Mouse (Mus musculus) heart, postnatal 10 days (tissue): Measurements from ENCODE around the gene Ranbp17. TPM values are rescaled to one million over a fixed set of nuclear protein-coding genes. Genes with fewer than 3 reads are reported as not detected.
A peak's percentile ranks its signal among the peaks of the same experiment; 100 is the strongest.

Experiments used
- DNase-seq, 2 experiments: peaks; one replicate each; pipeline ENCODE4 v3.0.0; 2021
- intact Hi-C: fragments of 180-260 bp; cut with DNase I; formaldehyde crosslinking; loops from one replicate; pipeline ENCODE4 v1.15.1; 2025
- total RNA-seq, 2 experiments: library from RNA; stranded (reverse); gene quantifications; 2 replicates each; pipeline ENCODE4 v1.2.3; 2021

Ranbp17 gene
- total RNA-seq, 2 experiments from 2014 or later = 3.4 to 4.0 TPM

DNA sequence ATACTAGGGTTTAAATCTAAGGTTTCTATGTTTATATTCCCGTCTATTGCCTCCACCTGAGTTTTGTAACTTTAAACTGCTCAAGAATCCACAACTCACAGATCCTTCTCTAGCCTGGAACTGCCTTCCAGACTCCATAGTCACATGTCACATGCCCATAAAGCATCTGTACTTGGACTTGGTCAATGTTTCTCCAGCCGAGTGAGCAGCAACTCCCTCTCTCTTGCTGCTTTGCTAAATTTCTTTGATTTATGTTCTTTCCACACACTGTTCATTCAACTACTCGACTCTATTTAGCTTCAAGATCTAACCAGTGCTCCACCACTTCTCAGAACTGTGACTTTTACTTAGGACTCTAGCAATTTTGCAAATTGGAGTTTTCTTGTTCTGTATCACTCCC, 238.7 kb downstream of the Ranbp17 start:
- intact Hi-C loops = no loop called here
- no peak for DNase-seq

DNA sequence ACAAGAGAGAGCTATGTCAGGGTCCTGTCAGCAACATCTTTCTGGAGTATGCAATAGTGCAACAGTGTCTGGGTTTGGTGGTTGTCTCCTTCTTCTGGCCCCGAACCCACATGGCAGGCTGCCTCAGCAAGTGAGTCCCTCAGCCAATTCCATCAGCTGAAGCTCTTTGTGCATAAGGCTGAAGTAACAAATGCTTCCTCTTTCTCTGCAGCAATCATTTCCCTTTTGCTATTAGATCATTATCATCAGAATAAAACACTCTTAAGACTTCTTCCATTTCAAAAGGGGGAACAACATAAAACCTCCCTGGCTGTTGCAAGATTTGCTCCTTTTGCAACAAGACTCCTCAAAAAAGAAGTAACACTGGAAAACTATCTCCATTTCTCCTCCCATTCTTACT, 239.3 kb downstream of the Ranbp17 start:
- intact Hi-C loops = no loop called here
- peak in 1 of 2 experiments; percentile 2 for DNase-seq

DNA sequence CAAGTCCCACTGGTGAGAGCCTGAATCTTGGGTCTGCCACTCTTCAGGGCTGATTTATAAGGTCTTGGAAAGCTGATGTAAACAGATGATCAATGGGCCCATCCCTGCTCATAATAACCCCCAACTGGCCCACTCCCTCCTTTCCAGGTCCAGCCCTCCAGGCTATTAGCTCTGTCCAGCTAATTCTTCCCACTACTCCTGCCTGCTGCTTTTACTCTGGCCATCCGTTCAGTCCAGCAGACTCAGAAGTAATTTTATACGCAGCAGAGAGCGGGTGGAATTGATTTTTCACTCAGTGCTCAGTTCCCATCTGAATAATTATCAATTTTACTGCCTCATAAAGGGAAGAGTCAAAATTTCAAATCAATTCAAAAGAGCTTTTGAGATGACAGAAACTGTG, 273.3 kb downstream of the Ranbp17 start:
- intact Hi-C loops = no loop called here
- DNase-seq = no peak

DNA sequence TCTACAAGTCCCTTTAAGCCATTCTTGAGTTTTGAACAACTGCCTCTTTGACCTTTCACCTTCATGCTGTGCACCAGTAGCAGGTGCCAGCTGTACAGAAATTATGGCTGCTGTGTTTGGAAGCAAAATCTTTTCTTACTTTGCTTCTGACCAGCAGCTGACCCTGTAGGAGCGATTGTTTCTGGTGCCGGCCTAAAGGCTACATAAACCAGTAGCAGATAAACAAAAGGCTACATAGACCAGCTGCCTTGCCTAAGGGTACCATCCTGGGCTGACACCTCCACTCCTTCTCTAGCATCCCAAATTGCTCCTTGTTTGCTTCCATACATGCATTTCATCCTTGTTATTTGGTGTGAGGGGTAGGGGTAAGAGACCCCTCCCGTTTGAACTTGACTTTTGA, 279.4 kb downstream of the Ranbp17 start:
- no peak for DNase-seq
- intact Hi-C loops = no loop called here

DNA sequence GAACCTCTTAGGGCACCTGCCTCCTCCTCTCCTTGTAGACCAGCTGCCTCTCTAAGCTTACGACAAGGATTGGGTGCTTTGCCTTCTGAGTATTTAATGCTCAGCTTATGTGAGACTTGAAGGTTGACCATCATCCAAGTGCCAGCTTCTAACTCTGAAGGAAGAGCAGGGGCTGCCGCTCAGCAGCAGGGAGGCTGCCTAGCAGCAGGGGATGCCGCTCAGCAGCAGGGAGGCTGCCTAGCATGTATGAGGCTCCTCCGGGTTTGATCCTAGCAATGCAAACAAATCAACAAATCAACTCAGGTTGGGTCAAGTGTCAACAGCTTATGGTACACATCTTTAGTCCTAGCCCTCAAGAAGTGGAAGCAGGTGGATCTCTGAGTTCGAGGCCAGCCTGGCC, 281.5 kb downstream of the Ranbp17 start:
- intact Hi-C loops = no loop called here
- DNase-seq = no peak

DNA sequence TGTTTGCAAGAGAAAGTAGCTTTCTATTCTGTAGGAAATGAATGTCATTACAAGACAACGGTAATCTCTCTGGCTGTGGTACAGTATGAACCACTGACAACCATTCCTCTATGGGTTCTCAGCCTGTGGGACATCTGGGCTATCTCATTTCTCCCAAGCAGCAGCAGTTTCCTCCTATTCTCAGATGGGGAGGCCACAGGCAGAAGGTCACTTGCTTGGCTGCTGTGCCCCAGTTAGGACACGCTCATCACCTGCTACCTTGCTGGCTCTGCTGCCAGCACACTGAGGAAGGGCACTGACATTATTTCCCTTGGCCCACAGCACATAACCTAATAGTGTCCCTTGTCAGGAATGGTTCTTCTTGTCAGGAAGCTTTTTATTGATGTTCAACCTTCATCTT, 285.4 kb downstream of the Ranbp17 start:
- intact Hi-C loops = no loop called here
- no peak for DNase-seq

DNA sequence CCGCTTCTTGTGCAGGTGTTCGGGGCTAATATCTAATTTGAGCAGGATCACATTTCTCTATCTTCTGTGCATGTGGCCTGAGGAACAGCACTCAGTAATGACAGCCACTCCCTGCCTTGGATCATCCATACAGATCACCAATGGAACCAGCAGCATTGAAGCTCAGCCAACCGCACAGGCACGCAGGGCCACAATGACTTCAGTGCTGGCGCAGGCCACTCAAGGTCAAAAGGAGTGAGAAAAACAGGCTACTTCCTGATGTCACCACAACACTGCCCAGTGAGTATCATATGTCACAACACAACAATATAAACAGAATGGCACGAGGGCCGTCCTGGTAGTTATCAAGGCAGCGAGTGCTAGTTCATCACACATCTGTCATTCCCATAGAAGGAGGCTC, 287.0 kb downstream of the Ranbp17 start:
- intact Hi-C loops = no loop called here
- no peak for DNase-seq

DNA sequence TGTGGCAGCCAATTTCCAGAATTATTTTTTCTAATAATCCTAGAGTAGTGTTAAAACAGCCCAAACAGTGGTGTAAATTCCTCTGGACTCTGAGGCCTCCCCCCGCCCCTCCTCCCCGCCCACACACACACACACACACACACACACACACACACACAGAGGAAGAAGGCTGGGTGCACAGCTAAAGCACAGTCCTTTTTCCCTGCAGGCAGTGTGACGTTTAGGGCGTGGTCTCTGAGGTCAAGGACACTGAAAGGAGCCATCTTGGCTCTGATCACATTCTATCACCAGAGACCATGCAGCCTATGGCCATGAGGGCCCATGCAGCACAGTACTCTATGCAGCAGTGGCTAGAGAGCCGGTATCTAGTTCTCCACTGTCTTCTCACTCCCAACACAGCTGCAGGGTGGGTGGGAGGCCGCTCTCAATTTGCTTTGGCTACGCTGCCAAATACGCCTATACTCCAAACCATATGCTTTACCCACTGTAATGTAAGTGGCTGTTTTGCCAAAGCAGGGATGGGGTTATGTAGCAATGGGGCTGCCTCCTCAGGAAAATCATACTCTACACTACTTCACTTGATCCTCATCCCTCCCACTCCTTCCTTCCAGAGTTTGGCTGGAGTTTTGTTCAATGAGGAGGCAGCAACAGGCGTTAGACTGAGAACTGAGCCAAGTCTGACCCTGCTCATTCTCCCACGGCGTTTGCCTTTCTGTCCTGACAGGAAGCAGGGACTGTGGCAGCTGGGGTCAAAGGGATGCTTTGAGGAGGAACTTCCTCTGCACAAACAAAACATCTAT, 291.8 kb downstream of the Ranbp17 start:
- intact Hi-C loops = no loop called here
- DNase-seq = peak; percentile 23 to 31

DNA sequence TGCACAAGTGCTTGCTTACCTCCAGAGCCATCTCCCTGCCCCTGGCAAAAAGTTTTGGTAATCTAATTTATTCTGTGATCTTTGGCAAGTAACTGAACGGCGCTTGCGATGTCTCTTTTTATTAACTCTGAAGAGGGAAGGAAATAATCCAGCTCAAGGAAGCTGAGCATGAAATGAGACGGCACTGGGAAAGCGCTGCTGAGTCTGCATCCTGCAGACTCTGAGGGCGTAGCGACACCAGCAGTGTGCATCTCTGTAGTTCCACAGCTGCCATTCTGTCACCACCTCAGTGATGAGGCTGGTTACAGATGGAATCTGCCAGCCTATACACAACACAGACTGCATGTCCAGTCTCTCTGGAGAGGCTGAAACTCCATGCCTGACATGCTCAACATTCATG, 292.8 kb downstream of the Ranbp17 start:
- DNase-seq = no peak
- intact Hi-C loops = no loop called here

DNA sequence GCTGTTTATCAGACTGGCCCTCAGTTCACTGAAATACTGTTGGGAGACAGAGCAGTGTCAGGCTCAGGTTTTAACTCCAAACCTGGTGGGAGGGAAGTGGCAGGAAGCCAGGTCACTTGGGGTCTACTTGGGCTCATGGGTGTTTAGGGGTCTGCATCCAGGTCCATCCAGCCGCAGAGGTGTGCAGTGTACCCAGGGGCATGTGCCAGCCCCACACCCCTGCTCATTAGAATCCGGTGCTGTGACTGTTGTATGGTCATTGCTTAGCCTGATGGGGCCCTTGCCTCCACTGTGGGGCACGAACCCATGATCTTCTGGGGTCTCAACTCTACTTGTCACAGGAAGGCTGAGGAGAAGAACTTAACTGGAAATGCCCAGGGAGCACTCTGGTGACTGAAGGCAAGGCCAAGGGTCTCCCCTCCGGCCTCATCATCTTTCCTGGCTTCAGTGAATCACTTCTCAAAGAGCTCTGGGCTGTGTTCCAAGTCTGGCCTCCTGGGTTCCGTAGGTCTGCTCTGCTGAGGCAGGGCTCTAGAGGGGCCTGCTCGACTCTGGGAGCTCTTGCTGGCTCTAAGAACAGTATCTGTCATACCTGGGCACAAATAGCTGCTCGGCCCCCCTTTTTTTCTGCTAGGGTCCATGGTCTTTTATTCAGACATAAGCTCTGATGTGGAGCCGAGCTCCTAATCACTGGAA, 296.0 kb downstream of the Ranbp17 start:
- DNase-seq = peak; percentile 32 to 40
- intact Hi-C loops = no loop called here

DNA sequence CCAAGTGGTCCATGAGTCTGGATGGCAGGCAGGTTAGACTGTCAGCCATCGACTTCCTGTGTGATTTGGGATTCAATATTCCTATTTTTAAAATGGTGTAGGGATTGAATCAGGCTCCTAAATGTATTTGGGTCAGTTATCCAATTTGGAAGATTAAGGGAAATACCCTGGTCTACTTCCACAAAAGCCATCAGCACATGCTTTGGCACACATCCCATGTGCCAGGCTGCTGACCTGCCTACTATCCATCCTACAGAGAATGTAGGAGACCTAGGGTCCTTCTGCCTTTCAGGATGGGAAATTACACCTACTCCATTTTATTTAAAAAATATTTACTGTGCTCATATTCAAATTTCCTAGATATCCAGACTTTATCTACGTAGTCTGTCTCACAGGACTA, 306.1 kb downstream of the Ranbp17 start:
- DNase-seq = no peak
- intact Hi-C loops = no loop called here

DNA sequence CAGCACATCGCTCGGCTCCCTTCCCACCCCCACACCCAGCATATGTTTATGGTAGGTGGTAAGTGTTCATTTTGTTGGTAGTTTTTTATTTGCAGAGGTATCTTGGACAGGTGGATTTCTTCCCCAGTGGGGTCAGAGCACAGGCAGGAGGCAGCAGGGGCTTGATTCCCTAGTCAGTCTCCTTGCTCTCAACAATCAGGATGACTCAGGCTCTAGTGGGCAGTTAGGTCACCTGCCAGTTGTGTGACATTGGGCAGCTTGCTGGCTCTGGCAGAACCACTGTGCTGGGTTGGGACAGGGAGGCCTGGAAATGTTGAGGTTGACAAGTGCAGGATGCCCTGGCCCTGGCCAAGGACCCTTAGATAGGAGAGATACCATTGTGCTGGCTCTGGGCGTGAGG, 308.6 kb downstream of the Ranbp17 start:
- peak in 1 of 2 experiments; percentile 12 for DNase-seq
- intact Hi-C loops = no loop called here

DNA sequence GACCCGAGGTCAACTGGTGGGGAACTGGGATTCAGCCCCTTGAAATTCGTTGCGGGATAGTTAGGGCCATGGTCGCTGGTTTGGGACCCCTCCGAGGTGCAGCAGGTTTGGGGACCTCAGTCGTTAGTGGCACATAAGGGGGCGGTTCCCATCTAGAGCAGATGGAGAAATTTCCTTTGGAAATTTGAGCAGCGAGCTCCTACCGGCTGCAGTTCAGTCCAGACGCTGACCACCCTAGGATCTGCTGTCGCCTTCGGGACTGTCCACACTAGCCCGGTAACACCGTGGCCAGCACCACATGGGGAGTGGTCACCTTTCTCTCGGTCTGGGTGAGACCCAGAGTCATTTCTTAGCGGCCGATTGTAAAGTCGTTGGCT, 309.2 kb downstream of the Ranbp17 start:
- intact Hi-C loops = no loop called here
- peak; percentile 24 to 26 for DNase-seq

DNA sequence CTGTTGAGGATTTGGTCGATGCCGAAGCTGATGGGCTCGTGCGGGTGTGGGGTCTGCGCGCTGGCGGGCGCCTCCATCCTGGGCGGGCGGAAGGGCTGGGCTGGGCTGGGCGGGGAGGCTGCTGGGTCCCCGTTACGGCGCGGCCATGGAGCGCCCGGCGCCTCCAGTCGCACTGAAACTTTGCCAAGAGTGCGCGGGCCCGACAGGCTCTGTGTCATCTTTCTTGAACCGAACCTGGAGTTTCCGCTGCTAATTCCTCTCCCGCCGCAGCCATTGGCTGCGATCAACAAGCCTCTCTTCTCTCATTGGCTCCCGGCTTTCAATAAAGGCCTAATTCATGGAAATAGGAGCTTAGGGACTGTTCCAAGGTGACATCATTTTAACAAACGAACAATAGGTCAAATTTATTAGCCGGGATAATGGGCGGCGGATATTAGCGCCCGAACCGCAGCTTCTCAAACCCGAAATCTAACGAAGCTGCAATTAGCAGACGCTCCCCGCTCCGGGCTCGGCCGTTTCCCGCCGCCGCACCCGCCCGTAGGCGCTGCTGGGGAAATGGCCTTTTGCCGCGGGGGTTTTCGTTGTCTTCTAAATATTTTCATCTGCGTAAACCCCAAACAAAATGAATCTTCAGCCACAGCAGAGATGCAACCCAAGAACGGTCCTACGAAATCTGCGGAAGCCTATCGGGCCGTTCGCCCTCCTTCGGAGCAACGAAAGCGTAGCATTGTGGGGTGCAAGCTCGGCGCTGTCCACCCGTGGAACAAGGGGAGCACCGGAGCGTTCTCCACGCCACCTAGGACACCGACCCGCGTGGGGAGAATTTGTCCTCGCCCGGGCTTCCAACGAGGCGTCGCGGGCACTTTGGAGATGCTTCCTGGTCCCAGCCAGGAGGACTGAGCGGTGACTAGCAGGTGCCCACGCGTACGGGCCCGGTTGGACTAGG, 309.9 kb downstream of the Ranbp17 start, which contains the start of gene Tlx3:
Tlx3 (minus strand) TSS at position 207 of the 946 bp plus-strand sequence.
- intact Hi-C loops = no loop called here
- DNase-seq = peak; percentile 56 to 60

DNA sequence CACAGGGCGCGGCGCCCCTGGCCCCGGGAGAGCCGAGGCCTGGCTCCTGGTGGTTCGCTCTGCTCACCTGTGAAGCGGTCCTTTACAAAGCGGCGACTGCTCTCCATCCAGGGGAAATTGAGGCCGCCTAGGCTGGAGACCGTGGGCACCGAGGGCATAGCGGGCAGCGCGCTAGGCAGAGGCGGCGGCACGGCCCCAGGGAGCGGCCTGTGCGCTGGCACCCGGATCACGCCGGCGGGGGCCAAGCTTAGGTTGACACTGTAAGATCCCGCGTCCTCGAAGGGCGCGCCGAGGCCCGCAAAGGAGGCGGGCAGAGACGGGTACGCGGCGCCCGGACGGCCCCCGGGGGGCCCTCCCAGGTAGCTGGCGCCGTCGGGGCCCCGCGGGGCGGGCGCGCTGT, 310.6 kb downstream of the Ranbp17 start:
- intact Hi-C loops = no loop called here

DNA sequence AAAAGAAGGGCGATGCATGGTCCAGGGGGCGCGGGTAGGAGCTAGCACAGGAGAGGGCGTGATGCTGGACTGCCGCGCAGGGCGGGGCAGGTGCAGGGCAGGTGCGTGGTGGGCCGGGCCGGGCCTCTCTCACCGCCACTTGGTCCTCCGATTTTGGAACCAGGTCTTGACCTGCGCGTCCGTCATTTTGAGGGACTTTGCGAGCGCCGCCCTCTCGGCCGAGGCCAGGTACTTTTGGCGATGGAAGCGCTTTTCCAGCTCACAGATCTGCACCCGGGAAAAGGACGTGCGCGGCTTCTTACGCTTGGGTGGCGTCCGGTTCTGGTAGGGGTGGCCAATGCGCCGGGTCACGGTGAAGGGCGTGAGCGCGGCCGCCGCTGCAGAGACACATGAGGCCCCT, 311.2 kb downstream of the Ranbp17 start:
- intact Hi-C loops = no loop called here
- peak in 1 of 2 experiments; percentile 11 for DNase-seq

More for the DNA sequence above, 310.6 kb downstream of the Ranbp17 start:
- no peak for DNase-seq

DNA sequence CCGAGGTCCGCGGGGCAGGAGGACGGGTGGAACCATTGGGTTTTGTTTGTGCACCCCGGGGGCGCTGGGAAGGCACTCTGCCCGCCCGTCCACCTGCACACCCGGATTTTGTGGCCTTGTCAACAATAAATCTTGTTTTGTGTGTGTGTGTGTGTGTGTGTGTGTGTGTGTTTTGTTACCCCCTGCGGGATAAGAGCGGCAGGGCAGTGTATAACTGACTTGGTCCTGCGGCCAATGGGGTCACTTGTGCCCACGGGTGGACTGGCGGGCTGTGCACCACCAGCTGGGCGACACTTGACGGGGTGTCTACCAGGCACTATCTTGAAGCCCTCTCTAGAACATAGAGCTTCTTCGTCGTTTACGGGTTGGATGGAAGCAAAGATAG, 311.9 kb downstream of the Ranbp17 start:
- no peak for DNase-seq
- intact Hi-C loops = no loop called here

DNA sequence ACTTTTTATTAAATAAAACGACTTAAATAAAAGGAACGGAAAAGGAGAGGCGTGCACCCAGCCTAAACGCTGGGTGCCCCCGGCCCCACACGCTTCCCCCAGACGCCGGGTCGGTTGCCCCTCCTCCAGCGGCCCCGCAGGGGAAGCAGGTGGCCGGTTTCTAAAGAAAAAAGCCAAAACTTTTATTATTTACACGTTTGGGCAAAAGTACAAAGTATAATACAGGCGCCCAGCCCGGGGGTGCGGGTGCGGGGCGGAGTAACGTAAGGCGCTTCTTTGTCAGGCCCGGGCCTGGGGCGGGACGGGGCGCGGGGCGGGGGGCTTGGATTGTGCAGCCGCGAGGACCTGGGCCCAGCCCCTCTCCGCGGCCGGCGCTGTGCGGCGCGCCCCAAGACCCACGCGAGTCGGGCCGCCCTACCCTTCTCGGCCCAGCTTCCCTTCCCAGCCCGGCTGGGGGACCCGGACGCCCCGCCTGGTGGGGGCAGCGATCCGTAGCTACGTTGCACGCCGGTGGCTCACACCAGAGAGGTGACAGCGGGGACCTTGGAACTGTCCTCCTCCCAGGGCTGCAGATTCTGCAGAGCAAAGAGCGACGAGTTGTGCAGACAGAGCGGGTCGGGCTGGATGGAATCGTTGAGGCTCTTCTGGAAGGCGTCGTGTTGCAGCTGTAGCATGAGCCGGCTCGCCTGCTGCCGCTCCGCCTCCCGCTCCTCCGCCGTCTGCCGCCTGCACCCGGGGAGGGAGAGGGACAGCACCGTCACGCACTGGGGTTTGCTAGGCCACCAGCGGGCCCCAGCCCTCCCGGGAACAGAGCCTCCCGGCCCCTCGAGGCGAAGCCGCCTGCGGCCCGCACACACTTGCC, 312.6 kb downstream of the Ranbp17 start:
- peak; percentile 40 to 48 for DNase-seq
- intact Hi-C loops = no loop called here

DNA sequence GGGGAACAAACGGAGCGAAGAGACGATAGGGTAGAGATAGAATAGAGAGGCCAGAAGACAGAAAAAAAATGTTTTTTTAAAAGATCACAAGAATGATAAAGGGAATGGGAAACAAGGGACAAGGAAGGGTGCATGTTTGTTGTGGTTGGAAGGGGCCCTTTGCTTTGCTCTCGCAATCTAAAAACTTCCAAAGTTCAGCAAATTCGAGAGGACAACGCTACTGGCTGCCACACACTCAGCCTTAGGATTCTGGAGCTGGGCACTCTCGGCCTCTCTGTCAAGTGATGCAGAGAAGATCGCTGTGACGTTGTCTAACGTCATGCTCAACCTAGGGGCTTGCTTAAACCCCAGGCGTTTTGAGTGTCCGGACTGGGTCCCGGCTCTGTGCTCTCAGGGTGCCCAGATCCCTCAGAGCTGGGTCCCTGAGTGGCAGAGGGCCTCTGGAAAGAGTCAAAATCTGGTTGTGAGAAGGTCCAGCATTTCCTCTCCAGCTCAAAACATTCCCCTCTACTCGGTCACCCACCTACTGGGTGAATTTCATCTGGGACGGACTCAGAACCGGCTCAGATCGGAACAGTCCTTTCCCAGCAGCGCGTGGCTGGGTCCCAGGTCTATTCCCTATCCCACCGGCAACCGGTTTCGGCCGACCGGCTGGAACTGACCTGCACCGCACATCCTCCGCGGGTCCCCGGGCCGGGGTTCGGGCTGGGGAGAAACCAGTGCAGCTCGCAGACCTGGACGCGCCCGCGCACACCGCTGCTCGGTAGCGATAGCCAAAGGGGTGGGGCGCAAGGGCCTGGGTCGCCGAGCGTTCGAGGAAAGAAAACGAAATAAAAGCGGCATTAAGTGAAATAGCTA, 313.4 kb downstream of the Ranbp17 start:
- peak; percentile 32 to 36 for DNase-seq
- intact Hi-C loops = no loop called here
